Mouse (Mus musculus): ENCODE measurements around the gene Nckap5.

Gene Nckap5

GRCm38 (mm10) chr1:126700978-126701320 is 129.7 kb downstream of the Nckap5 start:
- no peak for DNase-seq (ENCODE audit: extremely low spot score)

- DNase-seq (ENCODE audit: extremely low spot score) = no peak
These were observed 130.3 kb downstream of the Nckap5 start for GRCm38 (mm10) chr1:126700063-126700977.

- DNase-seq (ENCODE audit: extremely low spot score) = no peak
These were observed 137.0 kb downstream of the Nckap5 start for GRCm38 (mm10) chr1:126693585-126693984.

- no peak for DNase-seq (ENCODE audit: extremely low spot score)
These were observed 142.0 kb downstream of the Nckap5 start for GRCm38 (mm10) chr1:126688593-126688992.

- no peak for DNase-seq (ENCODE audit: extremely low spot score)
These were observed 143.9 kb downstream of the Nckap5 start for GRCm38 (mm10) chr1:126686678-126687077.

- DNase-seq (ENCODE audit: extremely low spot score) = no peak
These were observed 146.8 kb downstream of the Nckap5 start for GRCm38 (mm10) chr1:126683621-126684445.

GRCm38 (mm10) chr1:126681773-126682172 is 148.8 kb downstream of the Nckap5 start:
- no peak for DNase-seq (ENCODE audit: extremely low spot score)

GRCm38 (mm10) chr1:126679348-126679747 is 151.3 kb downstream of the Nckap5 start:
- DNase-seq (ENCODE audit: extremely low spot score) = no peak

GRCm38 (mm10) chr1:126677280-126677679 is 153.3 kb downstream of the Nckap5 start:
- no peak for DNase-seq (ENCODE audit: extremely low spot score)

- DNase-seq (ENCODE audit: extremely low spot score) = no peak
These were observed 153.8 kb downstream of the Nckap5 start for GRCm38 (mm10) chr1:126676769-126677168.

- DNase-seq (ENCODE audit: extremely low spot score) = no peak
These were observed 155.5 kb downstream of the Nckap5 start for GRCm38 (mm10) chr1:126675142-126675541.

- DNase-seq (ENCODE audit: extremely low spot score) = no peak
These were observed 157.4 kb downstream of the Nckap5 start for GRCm38 (mm10) chr1:126673238-126673637.

- no peak for DNase-seq (ENCODE audit: extremely low spot score)
These were observed 160.1 kb downstream of the Nckap5 start for GRCm38 (mm10) chr1:126670507-126670906.

- DNase-seq (ENCODE audit: extremely low spot score) = no peak
These were observed 170.2 kb downstream of the Nckap5 start for GRCm38 (mm10) chr1:126660098-126660999.

- DNase-seq (ENCODE audit: extremely low spot score) = no peak
These were observed 171.9 kb downstream of the Nckap5 start for GRCm38 (mm10) chr1:126658731-126659130.

- no peak for DNase-seq (ENCODE audit: extremely low spot score)
These were observed 174.4 kb downstream of the Nckap5 start for GRCm38 (mm10) chr1:126656246-126656645.

- no peak for DNase-seq (ENCODE audit: extremely low spot score)
These were observed 178.5 kb downstream of the Nckap5 start for GRCm38 (mm10) chr1:126652085-126652484.

GRCm38 (mm10) chr1:126650806-126651205 is 179.8 kb downstream of the Nckap5 start:
- DNase-seq (ENCODE audit: extremely low spot score) = no peak

GRCm38 (mm10) chr1:126642751-126643150 is 187.8 kb downstream of the Nckap5 start:
- DNase-seq (ENCODE audit: extremely low spot score) = no peak

GRCm38 (mm10) chr1:126639463-126639862 is 191.1 kb downstream of the Nckap5 start:
- no peak for DNase-seq (ENCODE audit: extremely low spot score)

- DNase-seq (ENCODE audit: extremely low spot score) = no peak
These were observed 193.1 kb downstream of the Nckap5 start for GRCm38 (mm10) chr1:126637515-126637914.

- no peak for DNase-seq (ENCODE audit: extremely low spot score)
These were observed 204.4 kb downstream of the Nckap5 start for GRCm38 (mm10) chr1:126626206-126626605.

Data from embryo, embryonic 9.5 days (tissue).